Mouse (Mus musculus) testis, adult 2 months (tissue): ENCODE results near the gene Pecr. TPM values are rescaled to one million over a fixed set of nuclear protein-coding genes. Genes with fewer than 3 reads are reported as not detected.

Source experiments
- H3K27ac ChIP-seq: fragments of 200-500 bp; 2 replicates; pipeline ENCODE4 v1.5.1; 2012; ENCODE audit warnings: low read depth, low read length; ENCODE audit not compliant: control insufficient read depth, insufficient read depth
- H3K27me3 ChIP-seq: fragments of 200-500 bp; 2 replicates; pipeline ENCODE4 v1.6.1; 2012; ENCODE audit warnings: mild to moderate bottlenecking, low read length, moderate library complexity; ENCODE audit not compliant: control insufficient read depth, insufficient read depth
- H3K36me3 ChIP-seq: fragments of 200-500 bp; 2 replicates; pipeline ENCODE4 v1.6.1; 2012; ENCODE audit warnings: mild to moderate bottlenecking, low read length; ENCODE audit not compliant: control insufficient read depth, insufficient read depth
- H3K4me1 ChIP-seq: fragments of 200-500 bp; 2 replicates; pipeline ENCODE4 v1.6.1; 2012; ENCODE audit warnings: low read length; ENCODE audit not compliant: control insufficient read depth, insufficient read depth
- H3K4me3 ChIP-seq: fragments of 200-500 bp; 2 replicates; pipeline ENCODE4 v1.5.1; 2012; ENCODE audit warnings: low read depth, mild to moderate bottlenecking, low read length, moderate library complexity, mixed read lengths; ENCODE audit not compliant: control insufficient read depth
- CTCF ChIP-seq: fragments of 200-500 bp; IDR thresholded peaks from 2 replicates; pipeline ENCODE4 v1.5.1; 2012; ENCODE audit warnings: low read depth, mild to moderate bottlenecking, inconsistent platforms, low read length, moderate library complexity; ENCODE audit not compliant: control insufficient read depth, insufficient read depth, insufficient replicate concordance
- POLR2A ChIP-seq: fragments of 200-500 bp; IDR thresholded peaks from 2 replicates; pipeline ENCODE4 v1.6.1; 2012; ENCODE audit warnings: low read depth, mild to moderate bottlenecking, inconsistent platforms, low read length, moderate library complexity; ENCODE audit not compliant: control insufficient read depth
- polyA plus RNA-seq: library from polyadenylated mRNA; depleted of rRNA; stranded (reverse); fragments of >200 nt; gene quantifications from 2 replicates; pipeline ENCODE4 v1.2.3, GENCODE M21; 2012

Gene Pecr
- polyA plus RNA-seq, 1 experiment, result 1.5 TPM

GRCm38 (mm10) chr1:72313399-72314039 lies 29.4 kb upstream of the Pecr start:
- H3K4me1 ChIP-seq, result no peaks in the 10 kb centered on the region
- no peak overlapping the region for H3K4me3 ChIP-seq
- no peak overlapping the region for H3K27ac ChIP-seq
- TF ChIP-seq POLR2A, result no peak
- H3K27me3 ChIP-seq, result no peaks in the 10 kb centered on the region
- no peaks in the 10 kb centered on the region for H3K36me3 ChIP-seq

- Histone ChIP-seq H3K4me3 (no peak overlapping the region), H3K36me3 (no peaks in the 10 kb centered on the region), H3K27me3 (no peaks in the 10 kb centered on the region), H3K4me1 (no peaks in the 10 kb centered on the region), H3K27ac (no peak overlapping the region; the same call in 1 of the 2 replicates)
- TF ChIP-seq POLR2A (no peak), CTCF (no peak)
Measured at GRCm38 (mm10) chr1:72312701-72313398, 28.7 kb upstream of the Pecr start.

GRCm38 (mm10) chr1:72309744-72310424 lies 25.8 kb upstream of the Pecr start:
- TF ChIP-seq POLR2A, result no peak
- TF ChIP-seq CTCF, result no peak
- Histone ChIP-seq H3K27me3 (no peaks in the 10 kb centered on the region), H3K36me3 (no peaks in the 10 kb centered on the region), H3K27ac (no peak overlapping the region), H3K4me1 (no peaks in the 10 kb centered on the region), H3K4me3 (no peak overlapping the region)

- Histone ChIP-seq H3K4me3 (no peak overlapping the region), H3K36me3 (no peaks in the 10 kb centered on the region), H3K4me1 (no peaks in the 10 kb centered on the region), H3K27ac (no peak overlapping the region), H3K27me3 (no peaks in the 10 kb centered on the region)
- TF ChIP-seq POLR2A, result no peak
- TF ChIP-seq CTCF, result no peak
Measured at GRCm38 (mm10) chr1:72308919-72309318, 24.8 kb upstream of the Pecr start.

GRCm38 (mm10) chr1:72307317-72307798 lies 23.2 kb upstream of the Pecr start, which contains the start of gene Xrcc5:
Gene Xrcc5 (plus strand): TSS chr1:72307421.
- Histone ChIP-seq H3K27ac (peak within 1 kb of the TSS; percentile 69), H3K4me3 (peak within 1 kb of the TSS; percentile 85), H3K36me3 (no peaks in the 10 kb centered on the region), H3K27me3 (no peaks in the 10 kb centered on the region), H3K4me1 (no peaks in the 10 kb centered on the region)
- TF ChIP-seq CTCF (no peak), POLR2A (peak; percentile 50)

GRCm38 (mm10) chr1:72306679-72307181 lies 22.6 kb upstream of the Pecr start:
- no peaks in the 10 kb centered on the region for H3K4me1 ChIP-seq
- no peaks in the 10 kb centered on the region for H3K27me3 ChIP-seq
- H3K4me3 ChIP-seq, result peak overlapping the region; percentile 85
- H3K27ac ChIP-seq, result no peak overlapping the region
- H3K36me3 ChIP-seq, result no peaks in the 10 kb centered on the region
- peak; percentile 10; the same call in 1 of the 2 replicates for TF ChIP-seq CTCF
- TF ChIP-seq POLR2A, result no peak

- TF ChIP-seq POLR2A (no peak), CTCF (no peak)
- Histone ChIP-seq H3K27me3 (no peaks in the 10 kb centered on the region), H3K27ac (no peak overlapping the region), H3K4me1 (no peaks in the 10 kb centered on the region), H3K36me3 (no peaks in the 10 kb centered on the region), H3K4me3 (no peak overlapping the region)
Measured at GRCm38 (mm10) chr1:72306241-72306640, 22.1 kb upstream of the Pecr start.
